Mouse (Mus musculus) midbrain, postnatal 0 days (tissue): Measurements from ENCODE around the gene Sapcd1. TPM values are rescaled to one million over a fixed set of nuclear protein-coding genes. Genes with fewer than 3 reads are reported as not detected.

Experiments
- ATAC-seq: fragments of 200-750 bp; cut with Nextera tagmentation; 2 replicates; pipeline ENCODE4 v1.8.0; 2017; ENCODE audit warnings: moderate number of reproducible peaks, mild to moderate bottlenecking, moderate TSS enrichment, moderate library complexity; ENCODE audit not compliant: low FRiP score
- DNase-seq: peaks from one replicate; pipeline ENCODE4 v3.0.0-alpha.2; 2015; ENCODE audit warnings: low spot score
- H3K27ac ChIP-seq: fragments of 300-500 bp; sonication (generic); 2 replicates; pipeline ENCODE4 v1.5.1; 2014; ENCODE audit warnings: low read depth, mild to moderate bottlenecking, low read length, mixed read lengths
- H3K27me3 ChIP-seq: fragments of 300-500 bp; sonication (generic); 2 replicates; pipeline ENCODE4 v1.6.1; 2014; ENCODE audit warnings: low read length, control low read depth, mixed read lengths; ENCODE audit not compliant: insufficient read depth
- H3K36me3 ChIP-seq: fragments of 300-500 bp; sonication (generic); 2 replicates; pipeline ENCODE4 v1.6.1; 2014; ENCODE audit warnings: low read length, control low read depth, mixed read lengths; ENCODE audit not compliant: insufficient read depth
- H3K4me1 ChIP-seq: fragments of 300-500 bp; sonication (generic); 2 replicates; pipeline ENCODE4 v1.6.1; 2014; ENCODE audit warnings: mild to moderate bottlenecking, control low read depth, antibody characterized with exemption, low read length, mixed read lengths; ENCODE audit not compliant: insufficient read depth
- H3K4me2 ChIP-seq: fragments of 300-500 bp; sonication (generic); 2 replicates; pipeline ENCODE4 v1.6.1; 2014; ENCODE audit warnings: low read depth, mild to moderate bottlenecking, low read length, mixed read lengths; ENCODE audit not compliant: poor library complexity, severe bottlenecking
- H3K4me3 ChIP-seq: fragments of 300-500 bp; sonication (generic); 2 replicates; pipeline ENCODE4 v1.5.1; 2014; ENCODE audit warnings: low read depth, mild to moderate bottlenecking, low read length, moderate library complexity
- H3K9ac ChIP-seq: fragments of 300-500 bp; sonication (generic); replicated peaks from 2 replicates; pipeline ENCODE4 v1.6.1; 2014; ENCODE audit warnings: mild to moderate bottlenecking, low read length, moderate library complexity, mixed read lengths; ENCODE audit not compliant: poor library complexity, severe bottlenecking
- H3K9me3 ChIP-seq: fragments of 300-500 bp; sonication (generic); 2 replicates; pipeline ENCODE4 v1.6.1; 2016; ENCODE audit warnings: low read length, control low read depth
- CTCF ChIP-seq: IDR thresholded peaks from 2 replicates; pipeline ENCODE4 v1.5.1; 2016; ENCODE audit warnings: antibody characterized with exemption, mild to moderate bottlenecking
- WGBS: fragments of 180-500 bp; shearing (Covaris S2); extraction: QIAGEN DNeasy Blood & Tissue Kit; methylation state at CpG from one replicate; pipeline ENCODE4 v1.1.7; 2014; 5-methylcytosine and 5-hydroxymethylcytosine counted together
- polyA plus RNA-seq: library from polyadenylated mRNA; unstranded; fragments of >200 nt; fragmentation: Nextera tagmentation; extraction: Ambion mirVana; gene quantifications from 2 replicates; pipeline ENCODE4 v1.2.1, GENCODE M21; 2015
- total RNA-seq: library from RNA; depleted of rRNA; stranded (reverse); fragments of >200 nt; gene quantifications from 2 replicates; pipeline ENCODE4 v1.2.3, GENCODE M21; 2014; rRNA removed

Gene Sapcd1
- total and polyA plus RNA-seq, 2 experiments from 2014 or later: 1.5 TPM; not detected in 1

DNA sequence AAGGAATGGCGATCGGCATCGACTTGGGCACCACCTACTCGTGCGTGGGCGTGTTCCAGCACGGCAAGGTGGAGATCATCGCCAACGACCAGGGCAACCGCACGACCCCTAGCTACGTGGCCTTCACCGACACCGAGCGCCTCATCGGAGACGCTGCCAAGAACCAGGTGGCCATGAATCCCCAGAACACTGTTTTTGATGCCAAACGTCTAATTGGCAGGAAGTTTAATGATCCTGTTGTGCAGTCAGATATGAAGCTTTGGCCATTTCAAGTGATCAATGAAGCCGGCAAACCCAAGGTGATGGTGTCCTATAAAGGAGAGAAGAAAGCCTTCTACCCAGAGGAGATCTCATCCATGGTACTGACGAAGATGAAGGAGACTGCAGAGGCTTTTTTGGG lies 50.8 kb downstream of the Sapcd1 start:
- Histone ChIP-seq H3K9me3 (no peaks in the 10 kb centered on the region), H3K27ac (no peak overlapping the region), H3K27me3 (no peaks in the 10 kb centered on the region), H3K36me3 (no peaks in the 10 kb centered on the region), H3K4me2 (no peak overlapping the region), H3K4me3 (no peak overlapping the region), H3K4me1 (peaks cover 4% of the 10 kb centered on the region; the same call in 1 of the 2 replicates), H3K9ac (no peak overlapping the region)
- TF ChIP-seq CTCF: no peak
- DNase-seq (no peak), ATAC-seq (no peak)
- 96% methylated on average over 20 of the region's 20 CpGs for WGBS

Other genes with a start within 250 kb of the Sapcd1 start
Only the 30 nearest of the 46 such genes appear.
- gene Gm20547, start 146.0 kb downstream of the Sapcd1 start, total RNA-seq: not detected in 2 replicates
- gene Gm20547, start 146.0 kb downstream of the Sapcd1 start, polyA plus RNA-seq: 0.10 and 0.25 TPM in 2 replicates
- 2.9 and 3.1 TPM in 2 replicates for gene C2, start 129.8 kb downstream of the Sapcd1 start, total RNA-seq
- 6.0 and 7.0 TPM in 2 replicates for gene C2, start 129.8 kb downstream of the Sapcd1 start, polyA plus RNA-seq
- 312 and 375 TPM in 2 replicates for gene Ehmt2, start 129.5 kb downstream of the Sapcd1 start, total RNA-seq
- 58.8 and 69.0 TPM in 2 replicates for gene Ehmt2, start 129.5 kb downstream of the Sapcd1 start, polyA plus RNA-seq
- gene Slc44a4, start 113.5 kb downstream of the Sapcd1 start, total RNA-seq: 0.49 TPM in 1 of 2 replicates, not detected in the other
- 0.11 TPM in 1 of 2 replicates, not detected in the other for gene Slc44a4, start 113.5 kb downstream of the Sapcd1 start, polyA plus RNA-seq
- 43.3 and 96.3 TPM in 2 replicates for gene Neu1, start 96.8 kb downstream of the Sapcd1 start, total RNA-seq
- 42.7 and 47.3 TPM in 2 replicates for gene Neu1, start 96.8 kb downstream of the Sapcd1 start, polyA plus RNA-seq
- 16.8 and 18.2 TPM in 2 replicates for gene Hspa1b, start 68.8 kb downstream of the Sapcd1 start, total RNA-seq
- 0.47 and 0.79 TPM in 2 replicates for gene Hspa1b, start 68.8 kb downstream of the Sapcd1 start, polyA plus RNA-seq
- not detected in 2 replicates for gene Gm20481, start 58.1 kb downstream of the Sapcd1 start, total RNA-seq
- gene Gm20481, start 58.1 kb downstream of the Sapcd1 start, polyA plus RNA-seq: not detected in 2 replicates
- 34.9 TPM in 2 replicates for gene Hspa1a, start 55.9 kb downstream of the Sapcd1 start, total RNA-seq
- gene Hspa1a, start 55.9 kb downstream of the Sapcd1 start, polyA plus RNA-seq: 18.2 and 19.8 TPM in 2 replicates
- 1.4 and 1.6 TPM in 2 replicates for gene Hspa1l, start 55.3 kb downstream of the Sapcd1 start, total RNA-seq
- 0.73 and 0.81 TPM in 2 replicates for gene Hspa1l, start 55.3 kb downstream of the Sapcd1 start, polyA plus RNA-seq
- 17.6 and 35.3 TPM in 2 replicates for gene Lsm2, start 46.2 kb downstream of the Sapcd1 start, total RNA-seq
- 93.0 and 94.9 TPM in 2 replicates for gene Lsm2, start 46.2 kb downstream of the Sapcd1 start, polyA plus RNA-seq
- gene Vars, start 27.0 kb downstream of the Sapcd1 start, total RNA-seq: 89.0 and 97.8 TPM in 2 replicates
- 39.7 and 40.9 TPM in 2 replicates for gene Vars, start 27.0 kb downstream of the Sapcd1 start, polyA plus RNA-seq
- gene Vwa7, start 11.4 kb downstream of the Sapcd1 start, total RNA-seq: 0.19 and 0.44 TPM in 2 replicates
- gene Vwa7, start 11.4 kb downstream of the Sapcd1 start, polyA plus RNA-seq: 0.06 and 0.14 TPM in 2 replicates
- 1.7 and 3.8 TPM in 2 replicates for gene Msh5, start 18.7 kb upstream of the Sapcd1 start, total RNA-seq
- gene Msh5, start 18.7 kb upstream of the Sapcd1 start, polyA plus RNA-seq: 1.3 and 1.4 TPM in 2 replicates
- gene Clic1, start 21.9 kb upstream of the Sapcd1 start, total RNA-seq: 28.0 and 33.4 TPM in 2 replicates
- 40.0 and 41.9 TPM in 2 replicates for gene Clic1, start 21.9 kb upstream of the Sapcd1 start, polyA plus RNA-seq
- 159 and 204 TPM in 2 replicates for gene Ddah2, start 31.0 kb upstream of the Sapcd1 start, total RNA-seq
- 210 and 213 TPM in 2 replicates for gene Ddah2, start 31.0 kb upstream of the Sapcd1 start, polyA plus RNA-seq
- 2.4 TPM in 1 of 2 replicates, not detected in the other for gene Ly6g6c, start 37.4 kb upstream of the Sapcd1 start, total RNA-seq
- gene Ly6g6c, start 37.4 kb upstream of the Sapcd1 start, polyA plus RNA-seq: not detected in 2 replicates
- gene Mpig6b, start 38.2 kb upstream of the Sapcd1 start, total RNA-seq: not detected in 2 replicates
- gene Mpig6b, start 38.2 kb upstream of the Sapcd1 start, polyA plus RNA-seq: not detected in 2 replicates
- not detected in 2 replicates for gene Ly6g6e, start 48.9 kb upstream of the Sapcd1 start, total RNA-seq
- 0.31 TPM in 1 of 2 replicates, not detected in the other for gene Ly6g6e, start 48.9 kb upstream of the Sapcd1 start, polyA plus RNA-seq
- 1.4 TPM in 1 of 2 replicates, not detected in the other for gene Ly6g6d, start 50.0 kb upstream of the Sapcd1 start, total RNA-seq
- gene Ly6g6d, start 50.0 kb upstream of the Sapcd1 start, polyA plus RNA-seq: 0.98 and 1.1 TPM in 2 replicates
- not detected in 2 replicates for gene Ly6g6f, start 57.6 kb upstream of the Sapcd1 start, total RNA-seq
- gene Ly6g6f, start 57.6 kb upstream of the Sapcd1 start, polyA plus RNA-seq: not detected in 2 replicates
- gene Abhd16a, start 61.2 kb upstream of the Sapcd1 start, total RNA-seq: 98.9 and 151 TPM in 2 replicates
- 122 and 128 TPM in 2 replicates for gene Abhd16a, start 61.2 kb upstream of the Sapcd1 start, polyA plus RNA-seq
- not detected in 2 replicates for gene Ly6g5c, start 80.3 kb upstream of the Sapcd1 start, total RNA-seq
- not detected in 2 replicates for gene Ly6g5c, start 80.3 kb upstream of the Sapcd1 start, polyA plus RNA-seq
- 0.99 and 3.7 TPM in 2 replicates for gene Ly6g5b, start 87.4 kb upstream of the Sapcd1 start, total RNA-seq
- gene Ly6g5b, start 87.4 kb upstream of the Sapcd1 start, polyA plus RNA-seq: 1.3 and 1.8 TPM in 2 replicates
- gene Gpank1, start 93.4 kb upstream of the Sapcd1 start, total RNA-seq: 11.7 and 17.0 TPM in 2 replicates
- 20.2 and 21.0 TPM in 2 replicates for gene Gpank1, start 93.4 kb upstream of the Sapcd1 start, polyA plus RNA-seq
- 245 and 287 TPM in 2 replicates for gene Csnk2b, start 94.0 kb upstream of the Sapcd1 start, total RNA-seq
- gene Csnk2b, start 94.0 kb upstream of the Sapcd1 start, polyA plus RNA-seq: 325 and 332 TPM in 2 replicates
- 10.7 and 28.0 TPM in 2 replicates for gene D17H6S53E, start 98.4 kb upstream of the Sapcd1 start, total RNA-seq
- 9.6 and 10.3 TPM in 2 replicates for gene D17H6S53E, start 98.4 kb upstream of the Sapcd1 start, polyA plus RNA-seq
- gene Apom, start 104.0 kb upstream of the Sapcd1 start, total RNA-seq: 0.44 TPM in 1 of 2 replicates, not detected in the other
- gene Apom, start 104.0 kb upstream of the Sapcd1 start, polyA plus RNA-seq: 0.22 TPM in 1 of 2 replicates, not detected in the other
- gene Bag6, start 107.2 kb upstream of the Sapcd1 start, total RNA-seq: 330 and 339 TPM in 2 replicates
- 62.3 and 68.9 TPM in 2 replicates for gene Bag6, start 107.2 kb upstream of the Sapcd1 start, polyA plus RNA-seq
- gene Prrc2a, start 136.9 kb upstream of the Sapcd1 start, total RNA-seq: 193 and 230 TPM in 2 replicates
- 85.7 and 88.0 TPM in 2 replicates for gene Prrc2a, start 136.9 kb upstream of the Sapcd1 start, polyA plus RNA-seq
- 1.8 and 4.1 TPM in 2 replicates for gene Aif1, start 148.1 kb upstream of the Sapcd1 start, total RNA-seq
- 9.2 and 9.5 TPM in 2 replicates for gene Aif1, start 148.1 kb upstream of the Sapcd1 start, polyA plus RNA-seq